Comparison of ENCODE assay signal across 27 mouse cellular contexts in the genomic region with DNA sequence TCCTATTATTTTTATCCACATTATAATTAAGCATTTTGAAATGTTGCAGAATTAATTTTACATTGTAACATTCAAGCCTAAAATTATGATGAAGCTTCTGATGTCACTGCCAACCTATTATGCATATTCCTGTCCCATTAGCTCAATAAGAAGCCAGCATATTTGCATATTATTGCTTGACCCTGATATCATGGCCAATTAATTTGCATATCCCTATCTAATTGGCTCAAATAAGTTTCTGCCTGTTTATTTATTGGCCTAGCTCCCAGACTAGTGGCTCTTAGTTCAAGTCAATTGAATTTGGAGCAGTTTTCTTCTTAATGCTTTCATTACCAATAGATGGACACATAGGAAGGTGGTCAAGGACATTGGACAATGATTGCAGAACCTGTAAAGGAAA.
DNase-seq lines count a peak whose midpoint lies in the region; ATAC-seq and TF ChIP-seq lines count a peak whose summit lies in the region.
"Had no signal": no experiment of that assay in that cellular context is flagged by ENCODE, and none has a peak within 500 bp of the region (broad histone marks: within the 10 kb centered on the region; RNA-seq: fewer than 3 reads in every experiment).

No protein-coding gene starts in this region.

- no peak overlapping the region for H3K4me2 ChIP-seq in forebrain, embryonic 14.5 days (ENCODE audit: low read length)
- H3K4me2 ChIP-seq in forebrain, embryonic 16.5 days (ENCODE audit: low read length), result no peak overlapping the region
- H3K4me2 ChIP-seq in kidney, embryonic 14.5 days (replicated peaks; ENCODE audit: low read depth, low read length), result no peak overlapping the region
- H3K4me2 ChIP-seq: embryonic facial prominence, embryonic 13.5 days; forebrain, embryonic 13.5 days; heart, embryonic 13.5 days; hindbrain, embryonic 13.5 days had no signal

- no peak overlapping the region for H3K9ac ChIP-seq in forebrain, embryonic 14.5 days (ENCODE audit: low read length)
- no peak overlapping the region for H3K9ac ChIP-seq in forebrain, embryonic 16.5 days (replicated peaks; ENCODE audit: low read depth, low read length)
- H3K9ac ChIP-seq in kidney, embryonic 14.5 days (ENCODE audit: low read depth, low read length), result no peak overlapping the region
- H3K9ac ChIP-seq: embryonic facial prominence, embryonic 13.5 days; forebrain, embryonic 13.5 days; heart, embryonic 13.5 days; hindbrain, embryonic 13.5 days had no signal

- ATAC-seq in forebrain, embryonic 14.5 days, result no peak
- no peak for ATAC-seq in forebrain, embryonic 16.5 days
- ATAC-seq in kidney, embryonic 14.5 days (ENCODE audit: low FRiP score, low TSS enrichment), result no peak
- ATAC-seq: forebrain, embryonic 13.5 days; hindbrain, embryonic 16.5 days; inflammation-experienced regulatory T-cells, adult 6 months had no signal

- H3K9me3 ChIP-seq in forebrain, embryonic 14.5 days (replicated peaks; ENCODE audit: control insufficient read depth, low read length), result no peaks in the 10 kb centered on the region
- no peaks in the 10 kb centered on the region for H3K9me3 ChIP-seq in forebrain, embryonic 16.5 days (ENCODE audit: control insufficient read depth, low read length)
- no peaks in the 10 kb centered on the region for H3K9me3 ChIP-seq in kidney, embryonic 14.5 days (ENCODE audit: control insufficient read depth, low read length)
- H3K9me3 ChIP-seq: embryonic facial prominence, embryonic 10.5 days; embryonic facial prominence, embryonic 13.5 days; forebrain, embryonic 10.5 days; forebrain, embryonic 13.5 days; heart, embryonic 10.5 days; heart, embryonic 13.5 days; hindbrain, embryonic 13.5 days had no signal

- H3K4me1 ChIP-seq in forebrain, embryonic 14.5 days (ENCODE audit: control insufficient read depth, insufficient read depth, low read length), result peaks cover 10% of the 10 kb centered on the region
- H3K4me1 ChIP-seq in forebrain, embryonic 16.5 days (replicated peaks; ENCODE audit: control insufficient read depth, insufficient read depth, low read length), result peaks cover 14% of the 10 kb centered on the region
- no peaks in the 10 kb centered on the region for H3K4me1 ChIP-seq in kidney, embryonic 14.5 days (ENCODE audit: control insufficient read depth, insufficient read depth, low read length)
- H3K4me1 ChIP-seq: embryonic facial prominence, embryonic 10.5 days had no signal

- H3K27me3 ChIP-seq in forebrain, embryonic 14.5 days (replicated peaks; ENCODE audit: control insufficient read depth, insufficient read depth, low read length), result no peaks in the 10 kb centered on the region
- H3K27me3 ChIP-seq in forebrain, embryonic 16.5 days (replicated peaks; ENCODE audit: control insufficient read depth, insufficient read depth, low read length), result no peaks in the 10 kb centered on the region
- H3K27me3 ChIP-seq in kidney, embryonic 14.5 days (ENCODE audit: control insufficient read depth, insufficient read depth, low read length), result no peaks in the 10 kb centered on the region
- H3K27me3 ChIP-seq: embryonic facial prominence, embryonic 13.5 days; forebrain, embryonic 13.5 days; heart, embryonic 13.5 days; hindbrain, embryonic 13.5 days had no signal

- no peak overlapping the region for H3K27ac ChIP-seq in forebrain, embryonic 14.5 days (ENCODE audit: low read depth, low read length)
- H3K27ac ChIP-seq in forebrain, embryonic 16.5 days (ENCODE audit: low read length), result no peak overlapping the region
- peak overlapping the region; percentile 71; the same call in 1 of the 2 replicates for H3K27ac ChIP-seq in layer of hippocampus, adult 2 months
- no peak overlapping the region for H3K27ac ChIP-seq in kidney, embryonic 14.5 days (ENCODE audit: low read depth, low read length)
- H3K27ac ChIP-seq: embryonic facial prominence, embryonic 10.5 days; embryonic facial prominence, embryonic 13.5 days; forebrain, embryonic 10.5 days; forebrain, embryonic 13.5 days; heart, adult 2 months; heart, embryonic 10.5 days; heart, embryonic 13.5 days had no signal

- no peak for TF ChIP-seq CTCF in layer of hippocampus, adult 2 months (conservative IDR thresholded peaks at IDR 0.05)

- no peak overlapping the region for H3K4me3 ChIP-seq in forebrain, embryonic 14.5 days (ENCODE audit: low read depth, low read length)
- H3K4me3 ChIP-seq in forebrain, embryonic 16.5 days (replicated peaks; ENCODE audit: low read length), result no peak overlapping the region
- H3K4me3 ChIP-seq in layer of hippocampus, adult 2 months, result no peak overlapping the region
- H3K4me3 ChIP-seq in kidney, embryonic 14.5 days (ENCODE audit: low read length), result no peak overlapping the region
- H3K4me3 ChIP-seq: embryonic facial prominence, embryonic 10.5 days; embryonic facial prominence, embryonic 13.5 days; erythroblast, embryonic 14.5 days; forebrain, embryonic 10.5 days; forebrain, embryonic 13.5 days; heart, adult 2 months; heart, embryonic 10.5 days; heart, embryonic 13.5 days; hindbrain, embryonic 13.5 days had no signal

- no peaks in the 10 kb centered on the region for H3K36me3 ChIP-seq in forebrain, embryonic 14.5 days (ENCODE audit: control insufficient read depth, insufficient read depth, low read length)
- no peaks in the 10 kb centered on the region for H3K36me3 ChIP-seq in forebrain, embryonic 16.5 days (ENCODE audit: control insufficient read depth, insufficient read depth)
- H3K36me3 ChIP-seq in kidney, embryonic 14.5 days (ENCODE audit: control insufficient read depth, insufficient read depth, low read length), result no peaks in the 10 kb centered on the region
- H3K36me3 ChIP-seq: embryonic facial prominence, embryonic 10.5 days; embryonic facial prominence, embryonic 13.5 days; forebrain, embryonic 10.5 days; heart, embryonic 10.5 days; heart, embryonic 13.5 days; hindbrain, embryonic 13.5 days had no signal

- DNase-seq in forebrain, embryonic 14.5 days (ENCODE audit: low spot score), result peak; percentile 61
- no peak for DNase-seq in layer of hippocampus, adult 2 months (ENCODE audit: low spot score in 2 of 2)
- DNase-seq in layer of hippocampus, adult 9-11 months, result no peak
- peak; percentile 59 for DNase-seq in retina, postnatal 1 day
- no peak for DNase-seq in retina, embryonic 14.5 days (ENCODE audit: low spot score)
- DNase-seq in kidney, postnatal 36 days, result no peak
- DNase-seq: adrenal gland, adult 2 months; adrenal gland, postnatal 14 days; cerebellum, adult 11-12 months; cerebellum, adult 8-10 months; cerebellum, postnatal 36 days; embryo, embryonic 11 days; gastrocnemius, postnatal 25 days; heart, adult 2 months; heart, postnatal 14 days had no signal

Comparison
In these comparisons a context has a peak if more than half of its experiments do, and no peak if none do; other contexts are left out.
1. DNase-seq: peak in forebrain, embryonic 14.5 days (single experiment) and retina, postnatal 1 day (single experiment); none in layer of hippocampus, adult 2 months (0 of 2), layer of hippocampus, adult 9-11 months (single experiment), retina, embryonic 14.5 days (single experiment) and kidney, postnatal 36 days (0 of 2).